Mouse (Mus musculus) testis, adult 2 months (tissue): ENCODE measurements around the gene Tbc1d14.

Experiments
- CTCF ChIP-seq: fragments of 200-500 bp; IDR thresholded peaks from 2 replicates; pipeline ENCODE4 v1.5.1; 2012; ENCODE audit warnings: low read depth, mild to moderate bottlenecking, inconsistent platforms, low read length, moderate library complexity; ENCODE audit not compliant: control insufficient read depth, insufficient read depth, insufficient replicate concordance
- POLR2A ChIP-seq: fragments of 200-500 bp; IDR thresholded peaks from 2 replicates; pipeline ENCODE4 v1.6.1; 2012; ENCODE audit warnings: low read depth, mild to moderate bottlenecking, inconsistent platforms, low read length, moderate library complexity; ENCODE audit not compliant: control insufficient read depth

GRCm38 (mm10) chr5:36575745-36576144, 17.3 kb downstream of the Tbc1d14 start:
- TF ChIP-seq POLR2A (no peak), CTCF (no peak)
